Mouse (Mus musculus) liver, postnatal 0 days (tissue): ENCODE data around the gene Tln2. TPM values are rescaled to one million over a fixed set of nuclear protein-coding genes. Genes with fewer than 3 reads are reported as not detected.

Experiments used
- ATAC-seq: fragments of 200-750 bp; cut with Nextera tagmentation; 2 replicates; pipeline ENCODE4 v1.8.0; 2017; ENCODE audit warnings: mild to moderate bottlenecking, moderate library complexity
- DNase-seq: peaks from one replicate; pipeline ENCODE4 v3.0.0-alpha.2; 2016
- H3K27ac ChIP-seq: fragments of 300-500 bp; sonication (generic); 2 replicates; pipeline ENCODE4 v1.5.1; 2014; ENCODE audit warnings: antibody characterized with exemption, moderate library complexity, mild to moderate bottlenecking, low read depth
- H3K27me3 ChIP-seq: fragments of 300-500 bp; sonication (generic); 2 replicates; pipeline ENCODE4 v1.6.1; 2014; ENCODE audit warnings: low read length, control low read depth, mixed read lengths; ENCODE audit not compliant: insufficient read depth
- H3K36me3 ChIP-seq: fragments of 300-500 bp; sonication (generic); replicated peaks from 2 replicates; pipeline ENCODE4 v1.6.1; 2014; ENCODE audit warnings: mild to moderate bottlenecking, control low read depth, low read length, moderate library complexity, mixed read lengths; ENCODE audit not compliant: insufficient read depth
- H3K4me1 ChIP-seq: fragments of 300-500 bp; sonication (generic); 2 replicates; pipeline ENCODE4 v1.6.1; 2014; ENCODE audit warnings: antibody characterized with exemption, mild to moderate bottlenecking, control low read depth; ENCODE audit not compliant: insufficient read depth
- H3K4me2 ChIP-seq: fragments of 300-500 bp; sonication (generic); 2 replicates; pipeline ENCODE4 v1.6.1; 2014; ENCODE audit warnings: low read depth, mild to moderate bottlenecking, low read length, moderate library complexity, mixed read lengths
- H3K4me3 ChIP-seq: fragments of 300-500 bp; sonication (generic); 2 replicates; pipeline ENCODE4 v1.5.1; 2014; ENCODE audit warnings: low read depth, low read length
- H3K9ac ChIP-seq: fragments of 300-500 bp; sonication (generic); replicated peaks from 2 replicates; pipeline ENCODE4 v1.6.1; 2014; ENCODE audit warnings: mild to moderate bottlenecking, moderate library complexity
- H3K9me3 ChIP-seq: fragments of 300-500 bp; sonication (generic); 2 replicates; pipeline ENCODE4 v1.6.1; 2016; ENCODE audit warnings: mild to moderate bottlenecking, control low read depth, low read length, mixed read lengths
- CTCF ChIP-seq: sonication (generic); IDR thresholded peaks from 2 replicates; pipeline ENCODE4 v1.5.1; 2016; ENCODE audit warnings: antibody characterized with exemption, low read depth
- EP300 ChIP-seq: IDR thresholded peaks from 2 replicates; pipeline ENCODE4 v1.6.1; 2016; ENCODE audit warnings: antibody characterized with exemption, low read depth, mild to moderate bottlenecking
- WGBS: fragments of 180-500 bp; shearing (Covaris S2); extraction: QIAGEN DNeasy Blood & Tissue Kit; methylation state at CpG from one replicate; pipeline ENCODE4 v1.1.7; 2014; ENCODE audit not compliant: insufficient replicate concordance; 5-methylcytosine and 5-hydroxymethylcytosine counted together
- polyA plus RNA-seq: library from polyadenylated mRNA; unstranded; fragments of >200 nt; fragmentation: Nextera tagmentation; extraction: Ambion mirVana; gene quantifications from 2 replicates; pipeline ENCODE4 v1.2.1, GENCODE M21; 2015

Tln2 gene
- polyA plus RNA-seq, 1 experiment from 2014 or later, result 3.5 TPM

DNA sequence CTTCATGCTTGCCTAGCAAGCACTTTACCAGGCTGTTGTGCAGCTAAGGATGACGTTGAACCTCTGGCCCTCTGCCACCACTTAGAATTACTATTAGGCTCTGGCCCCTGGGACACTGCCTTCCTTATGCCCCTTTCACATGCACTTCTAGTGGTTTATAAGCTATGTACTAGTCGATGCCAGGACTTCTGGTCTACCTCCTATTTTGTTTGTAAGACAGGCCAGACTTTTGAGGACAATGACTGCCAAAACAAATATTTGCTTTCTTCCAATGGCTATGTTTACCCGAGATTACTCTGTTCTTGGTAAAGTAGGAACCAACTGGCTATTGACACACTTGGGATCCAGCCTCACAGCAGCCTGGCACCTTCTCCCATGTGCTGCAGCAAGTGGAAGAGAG, 82.1 kb downstream of the Tln2 start:
- Histone ChIP-seq H3K27me3 (0 out of 2 replicates have a peak, but pooled peaks cover 3% of the 10 kb centered on the region), H3K9ac (no peak overlapping the region), H3K4me3 (no peak overlapping the region), H3K9me3 (no peaks in the 10 kb centered on the region), H3K4me1 (peaks cover 7% of the 10 kb centered on the region; the same call in 1 of the 2 replicates), H3K36me3 (no peaks in the 10 kb centered on the region), H3K4me2 (no peak overlapping the region), H3K27ac (no peak overlapping the region)
- ATAC-seq (0 out of 2 replicates have a peak, but pooled peaks have one; percentile 35), DNase-seq (no peak)
- TF ChIP-seq CTCF (no peak), EP300 (no peak)
- WGBS, result 41% methylated on average over 3 of the region's 3 CpGs

DNA sequence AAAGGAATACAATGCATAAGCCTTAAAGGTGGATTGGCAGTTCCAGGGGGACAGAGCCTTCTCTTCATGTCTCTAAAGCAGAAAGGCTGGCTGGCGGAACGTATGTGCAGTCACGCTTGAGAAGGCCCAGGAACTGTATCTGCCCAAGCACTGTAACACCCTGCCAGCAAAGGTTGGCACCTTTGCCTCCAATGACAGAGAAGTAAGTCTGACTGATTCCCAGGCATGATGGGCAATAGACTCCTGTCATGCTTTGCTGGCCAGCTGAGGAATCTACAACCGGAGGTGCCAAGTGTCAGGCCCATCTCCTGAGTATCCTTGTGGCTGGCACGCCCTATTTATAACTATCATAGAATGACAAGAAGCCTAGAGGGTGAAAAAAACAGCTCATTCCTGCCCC, 83.3 kb downstream of the Tln2 start:
- TF ChIP-seq EP300 (no peak), CTCF (no peak)
- Histone ChIP-seq H3K36me3 (no peaks in the 10 kb centered on the region), H3K27me3 (0 out of 2 replicates have a peak, but pooled peaks cover 3% of the 10 kb centered on the region), H3K9ac (no peak overlapping the region), H3K9me3 (no peaks in the 10 kb centered on the region), H3K4me1 (peaks cover 7% of the 10 kb centered on the region; the same call in 1 of the 2 replicates), H3K27ac (no peak overlapping the region), H3K4me3 (no peak overlapping the region), H3K4me2 (no peak overlapping the region)
- no peak for ATAC-seq
- 90% methylated on average over 5 of the region's 5 CpGs for WGBS
- no peak for DNase-seq

DNA sequence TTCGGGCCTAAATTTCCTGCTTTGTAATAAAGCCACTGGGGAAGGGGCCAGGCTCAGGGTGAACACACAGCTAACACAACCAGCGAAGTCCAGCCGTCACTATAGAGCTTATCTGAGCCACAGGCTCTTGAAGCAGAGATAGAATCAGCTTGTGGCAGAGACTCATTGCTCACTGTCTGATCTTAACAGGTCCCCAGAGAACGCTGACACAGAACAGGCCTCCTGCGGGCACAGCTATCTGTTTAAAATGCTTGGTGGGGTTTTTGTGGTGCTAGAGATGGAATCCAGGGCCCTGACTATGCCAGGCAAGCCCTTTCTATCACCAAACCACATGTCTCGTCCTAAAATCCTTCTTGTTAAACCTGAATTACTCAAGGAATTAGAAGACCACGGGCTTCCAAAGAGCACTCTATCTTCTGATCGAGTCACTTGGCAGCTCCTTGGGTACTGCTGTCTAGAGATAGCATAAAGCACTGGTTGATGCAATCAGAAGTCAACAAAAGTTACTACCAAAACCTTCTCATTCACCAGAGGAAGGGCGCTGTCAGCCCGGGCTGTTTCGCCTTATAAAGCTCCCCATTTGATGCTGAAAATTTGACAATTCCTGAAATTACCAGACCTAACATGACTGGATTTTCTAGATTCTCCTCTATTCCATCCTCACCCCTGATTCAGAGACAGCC, 95.9 kb downstream of the Tln2 start:
- ATAC-seq (no peak), DNase-seq (no peak)
- no peak for TF ChIP-seq CTCF
- TF ChIP-seq EP300, result no peak
- Histone ChIP-seq H3K36me3 (no peaks in the 10 kb centered on the region), H3K27me3 (no peaks in the 10 kb centered on the region), H3K4me1 (no peaks in the 10 kb centered on the region), H3K4me3 (no peak overlapping the region), H3K27ac (no peak overlapping the region), H3K9me3 (no peaks in the 10 kb centered on the region), H3K4me2 (no peak overlapping the region), H3K9ac (no peak overlapping the region)
- 50% methylated on average over 11 of the region's 11 CpGs for WGBS

DNA sequence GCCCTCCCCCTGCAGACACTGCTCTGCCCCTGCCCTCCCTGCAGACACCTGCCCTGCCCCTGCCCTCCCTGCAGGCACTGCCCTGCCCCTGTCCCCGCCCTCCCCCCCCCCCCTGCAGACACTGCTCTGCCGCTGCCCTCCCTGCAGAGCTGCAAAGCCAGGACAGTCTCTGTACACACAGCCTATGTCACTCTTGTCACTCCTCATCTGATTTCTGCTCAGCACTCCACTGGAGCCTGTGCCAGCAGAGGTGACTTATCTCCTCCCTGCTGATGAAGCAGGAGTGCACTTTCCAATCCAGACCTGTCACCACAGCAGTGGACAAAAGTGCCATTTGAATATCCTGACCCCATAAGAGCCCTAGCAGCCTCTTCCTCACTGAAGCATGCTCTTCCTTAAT, 118.0 kb downstream of the Tln2 start:
- 0 out of 2 replicates have a peak, but pooled peaks cover 3% of the 10 kb centered on the region for H3K4me1 ChIP-seq
- ATAC-seq (no peak), DNase-seq (no peak)
- H3K36me3 ChIP-seq, result no peaks in the 10 kb centered on the region
- no CpG with 5 or more reads among the region's 2 CpGs for WGBS
- H3K27me3 ChIP-seq, result no peaks in the 10 kb centered on the region
- no peak overlapping the region; the same call in 1 of the 2 replicates for H3K9ac ChIP-seq
- H3K4me3 ChIP-seq, result no peak overlapping the region
- TF ChIP-seq CTCF, result no peak
- no peak for TF ChIP-seq EP300
- H3K9me3 ChIP-seq, result no peaks in the 10 kb centered on the region
- no peak overlapping the region for H3K4me2 ChIP-seq
- H3K27ac ChIP-seq, result no peak overlapping the region

DNA sequence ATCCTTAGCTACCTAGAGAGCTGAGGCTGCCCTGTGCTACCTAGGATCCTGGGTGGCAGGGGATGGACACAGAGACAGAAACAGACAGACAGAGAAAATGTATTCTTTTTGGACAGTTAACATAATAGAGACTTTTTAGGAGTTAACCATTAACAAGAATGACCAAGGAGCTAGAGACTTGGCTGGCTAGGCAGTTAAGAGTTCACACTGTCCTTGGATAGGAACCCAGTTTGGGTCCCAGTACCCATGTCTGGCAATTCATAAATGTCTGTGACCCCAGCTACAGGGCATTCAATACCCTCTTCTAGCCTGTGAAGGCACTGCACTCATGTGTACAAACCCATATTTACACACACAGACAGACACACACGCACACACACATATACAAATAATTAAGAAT, 122.0 kb downstream of the Tln2 start:
- Histone ChIP-seq H3K4me3 (no peak overlapping the region), H3K9ac (no peak overlapping the region), H3K9me3 (no peaks in the 10 kb centered on the region), H3K4me2 (no peak overlapping the region), H3K27ac (no peak overlapping the region), H3K4me1 (0 out of 2 replicates have a peak, but pooled peaks cover 3% of the 10 kb centered on the region), H3K36me3 (no peaks in the 10 kb centered on the region), H3K27me3 (no peaks in the 10 kb centered on the region)
- DNase-seq, result no peak
- no peak for TF ChIP-seq EP300
- no peak for ATAC-seq
- 75% methylated on average over 1 of the region's 1 CpGs for WGBS

DNA sequence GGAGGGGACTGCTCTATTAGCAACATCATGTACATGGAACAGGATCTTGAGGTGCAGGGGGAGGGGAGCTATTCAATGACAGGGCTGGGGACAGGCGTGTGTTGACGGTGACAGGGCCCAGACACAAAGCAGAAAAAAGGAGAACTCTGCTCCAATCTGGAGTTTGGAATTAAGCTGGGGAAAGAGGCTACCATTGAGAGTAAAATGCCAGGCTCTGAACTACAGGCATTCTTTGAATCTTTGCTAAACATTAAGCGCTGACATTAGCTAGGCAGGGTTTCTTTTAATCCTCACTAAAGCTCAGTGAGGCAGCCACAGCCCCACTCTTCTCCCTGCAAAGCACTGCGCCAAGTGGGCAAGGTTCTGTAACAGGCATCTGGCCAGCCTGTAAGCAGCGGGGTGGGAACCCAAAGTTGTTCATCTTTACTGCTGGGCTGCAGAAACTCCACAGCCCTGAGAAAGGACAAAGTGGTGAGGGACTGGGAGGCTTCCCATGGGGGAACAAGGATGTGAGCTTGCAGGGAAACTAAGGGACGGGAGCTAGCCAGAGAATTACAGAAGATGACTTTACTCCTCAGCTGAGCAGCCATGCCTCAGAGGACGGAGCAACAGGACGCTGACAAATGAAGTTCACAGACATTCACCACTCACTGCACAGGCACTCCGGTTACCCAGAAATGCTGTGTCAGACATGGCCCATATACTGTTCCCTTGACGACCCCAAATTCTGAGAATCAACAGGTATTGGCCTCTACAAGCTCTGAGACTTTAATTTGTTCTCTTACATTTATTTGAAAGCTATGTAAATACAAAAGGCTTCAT, 124.0 kb downstream of the Tln2 start:
- WGBS, result 63% methylated on average over 10 of the region's 10 CpGs
- Histone ChIP-seq H3K27ac (no peak overlapping the region), H3K36me3 (no peaks in the 10 kb centered on the region), H3K9ac (no peak overlapping the region), H3K4me2 (no peak overlapping the region), H3K27me3 (no peaks in the 10 kb centered on the region), H3K4me3 (no peak overlapping the region), H3K4me1 (0 out of 2 replicates have a peak, but pooled peaks cover 3% of the 10 kb centered on the region), H3K9me3 (no peaks in the 10 kb centered on the region)
- ATAC-seq, result no peak
- TF ChIP-seq EP300, result no peak
- no peak for TF ChIP-seq CTCF
- no peak for DNase-seq
